18 mouse cellular contexts compared by ENCODE assay signal in the genomic region with DNA sequence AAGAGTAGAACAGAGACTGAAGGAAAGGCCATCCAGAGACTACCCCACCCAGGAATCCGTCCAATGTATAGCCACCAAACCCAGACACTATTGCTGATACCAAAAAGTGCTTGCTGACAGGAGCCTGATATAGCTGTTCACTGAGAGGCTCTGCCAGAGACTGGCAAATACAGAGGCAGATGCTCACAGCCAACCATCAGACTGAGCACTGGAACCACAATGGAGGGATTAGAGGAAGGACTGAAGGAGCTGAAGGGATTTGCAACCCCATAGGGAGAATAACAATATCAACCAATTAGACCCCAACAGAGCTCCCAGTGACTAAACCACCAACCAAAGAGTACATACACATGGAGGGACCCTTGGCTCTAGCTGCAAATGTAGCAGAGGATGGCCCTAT.
"Had no signal": no experiment of that assay in that cellular context is flagged by ENCODE, and none has a peak within 500 bp of the region (broad histone marks: within the 10 kb centered on the region; RNA-seq: fewer than 3 reads in every experiment).

No protein-coding gene starts in this region.

- H3K9ac ChIP-seq: liver, embryonic 13.5 days; liver, embryonic 15.5 days; liver, postnatal 0 days; lung, embryonic 15.5 days; neural tube, embryonic 12.5 days; stomach, embryonic 15.5 days had no signal

- DNase-seq: liver, embryonic 13.5 days; liver, postnatal 0 days; lung, adult 2 months; lung, postnatal 14 days; lung, postnatal 36 days; right cerebral cortex, postnatal 14 days; thymus, adult 2 months; thymus, postnatal 25 days; thymus, postnatal 4 days had no signal

- H3K4me2 ChIP-seq: liver, embryonic 11.5 days; liver, embryonic 13.5 days; liver, embryonic 15.5 days; lung, embryonic 15.5 days; neural tube, embryonic 12.5 days; stomach, embryonic 15.5 days had no signal

- ATAC-seq: liver, postnatal 0 days; lung, postnatal 0 days had no signal

- H3K4me3 ChIP-seq: liver, embryonic 13.5 days; liver, embryonic 15.5 days; lung, embryonic 15.5 days; megakaryocyte, embryonic 14.5 days; neural tube, embryonic 12.5 days; stomach, embryonic 15.5 days had no signal

- H3K27ac ChIP-seq: liver, embryonic 13.5 days; liver, embryonic 15.5 days; lung, embryonic 15.5 days; macrophage; neural tube, embryonic 12.5 days; stomach, embryonic 15.5 days; stomach, postnatal 0 days had no signal

- H3K9me3 ChIP-seq: liver, embryonic 13.5 days; liver, embryonic 15.5 days; lung, embryonic 15.5 days; megakaryocyte, embryonic 14.5 days; neural tube, embryonic 12.5 days; stomach, embryonic 15.5 days had no signal

- H3K4me1 ChIP-seq: liver, embryonic 13.5 days; liver, embryonic 15.5 days; lung, embryonic 15.5 days; megakaryocyte, embryonic 14.5 days; neural tube, embryonic 12.5 days; stomach, embryonic 15.5 days had no signal

- H3K36me3 ChIP-seq: liver, embryonic 13.5 days; liver, embryonic 15.5 days; lung, embryonic 15.5 days; neural tube, embryonic 12.5 days; stomach, embryonic 15.5 days had no signal

- H3K27me3 ChIP-seq: liver, embryonic 13.5 days; liver, embryonic 15.5 days; lung, embryonic 15.5 days; megakaryocyte, embryonic 14.5 days; neural tube, embryonic 12.5 days; stomach, embryonic 15.5 days had no signal
